Mouse (Mus musculus) mouse embryonic stem cell (cell line): ENCODE results near the gene Tmppe.

Experiments
- in situ Hi-C, 2 experiments: fragments of 300-500 bp; cut with MboI; formaldehyde crosslinking; loops; 1 replicate in 1 of 2; 3 replicates in 1 of 2; pipeline ENCODE4 v1.14.3; 2019 to 2020; ENCODE audit warnings: low sequenced_read_pairs in 2 of 2, low pct_unique_long_range_greater_than_20kb in 1 of 2, mixed read lengths in 1 of 2; ENCODE audit not compliant: unreplicated experiment in 1 of 2

The Tmppe gene

GRCm38 (mm10) chr9:114427425-114427824 is 26.5 kb downstream of the Tmppe start:
- in situ Hi-C loops = no loop called here

- in situ Hi-C loops = no loop called here
Observed at GRCm38 (mm10) chr9:114428103-114428834, 27.4 kb downstream of the Tmppe start.

- in situ Hi-C loops = no loop called here
Observed at GRCm38 (mm10) chr9:114435668-114436067, 34.8 kb downstream of the Tmppe start.

GRCm38 (mm10) chr9:114440548-114440947 is 39.6 kb downstream of the Tmppe start:
- in situ Hi-C loops = no loop called here

GRCm38 (mm10) chr9:114442225-114442624 is 41.3 kb downstream of the Tmppe start:
- in situ Hi-C loops = no loop called here

GRCm38 (mm10) chr9:114442893-114443292 is 42.0 kb downstream of the Tmppe start:
- in situ Hi-C loops = no loop called here

- in situ Hi-C loops = no loop called here
Observed at GRCm38 (mm10) chr9:114443351-114443750, 42.4 kb downstream of the Tmppe start.

GRCm38 (mm10) chr9:114446887-114447286 is 46.0 kb downstream of the Tmppe start:
- in situ Hi-C loops = no loop called here

- in situ Hi-C loops = no loop called here
Observed at GRCm38 (mm10) chr9:114448700-114449099, 47.8 kb downstream of the Tmppe start.

- in situ Hi-C loops = no loop called here
Observed at GRCm38 (mm10) chr9:114449120-114449754, 48.3 kb downstream of the Tmppe start.

GRCm38 (mm10) chr9:114451615-114452014 is 50.7 kb downstream of the Tmppe start:
- in situ Hi-C loops = no loop called here

- in situ Hi-C loops = no loop called here
Observed at GRCm38 (mm10) chr9:114452418-114452817, 51.5 kb downstream of the Tmppe start.

GRCm38 (mm10) chr9:114455420-114455819 is 54.5 kb downstream of the Tmppe start:
- in situ Hi-C loops = no loop called here
